Mouse (Mus musculus): Measurements from ENCODE around the gene Dync1li1. TPM values are rescaled to one million over a fixed set of nuclear protein-coding genes. Genes with fewer than 3 reads are reported as not detected.

Dync1li1 gene
- polyA plus RNA-seq, 1 experiment from 2014 or later = 94.0 TPM

- Histone ChIP-seq H3K36me3 (ENCODE audit: control insufficient read depth, insufficient read depth, low read length) (no peaks in the 10 kb centered on the region; the same call in 1 of the 2 replicates), H3K4me1 (ENCODE audit: control insufficient read depth, insufficient read depth, low read length) (no peaks in the 10 kb centered on the region), H3K9ac (ENCODE audit: low read length) (no peak overlapping the region), H3K9me3 (ENCODE audit: control insufficient read depth, low read length) (no peaks in the 10 kb centered on the region), H3K27ac (ENCODE audit: low read depth, low read length) (no peak overlapping the region), H3K4me2 (ENCODE audit: low read depth) (no peak overlapping the region), H3K27me3 (ENCODE audit: control insufficient read depth, insufficient read depth, low read length) (no peaks in the 10 kb centered on the region), H3K4me3 (ENCODE audit: low read depth, low read length) (no peak overlapping the region)
- DNase-seq (ENCODE audit: low spot score) = no peak
- no peak for ATAC-seq (ENCODE audit: insufficient read depth, low FRiP score, low TSS enrichment)
- WGBS = 93% methylated on average over 5 of the region's 5 CpGs
Measured at GRCm38 (mm10) chr9:114760353-114760752, 71.8 kb downstream of the Dync1li1 start.

- H3K4me1 ChIP-seq (ENCODE audit: control insufficient read depth, insufficient read depth, low read length) = no peaks in the 10 kb centered on the region
- no peaks in the 10 kb centered on the region for H3K9me3 ChIP-seq (ENCODE audit: control insufficient read depth, low read length)
- H3K27ac ChIP-seq (ENCODE audit: low read depth, low read length) = no peak overlapping the region
- H3K4me3 ChIP-seq (ENCODE audit: low read depth, low read length) = no peak overlapping the region
- no peak overlapping the region for H3K4me2 ChIP-seq (ENCODE audit: low read depth)
- DNase-seq (ENCODE audit: low spot score) (no peak), ATAC-seq (ENCODE audit: insufficient read depth, low FRiP score, low TSS enrichment) (no peak)
- H3K9ac ChIP-seq (ENCODE audit: low read length) = no peak overlapping the region
- H3K36me3 ChIP-seq (ENCODE audit: control insufficient read depth, insufficient read depth, low read length) = no peaks in the 10 kb centered on the region; the same call in 1 of the 2 replicates
- H3K27me3 ChIP-seq (ENCODE audit: control insufficient read depth, insufficient read depth, low read length) = no peaks in the 10 kb centered on the region
- 75% methylated on average over 11 of the region's 11 CpGs for WGBS
Measured at GRCm38 (mm10) chr9:114761848-114762247, 73.3 kb downstream of the Dync1li1 start.

GRCm38 (mm10) chr9:114763341-114763740 lies 74.8 kb downstream of the Dync1li1 start:
- Histone ChIP-seq H3K9me3 (ENCODE audit: control insufficient read depth, low read length) (no peaks in the 10 kb centered on the region), H3K9ac (ENCODE audit: low read length) (no peak overlapping the region), H3K4me3 (ENCODE audit: low read depth, low read length) (no peak overlapping the region), H3K27me3 (ENCODE audit: control insufficient read depth, insufficient read depth, low read length) (no peaks in the 10 kb centered on the region), H3K36me3 (ENCODE audit: control insufficient read depth, insufficient read depth, low read length) (no peaks in the 10 kb centered on the region; the same call in 1 of the 2 replicates), H3K4me1 (ENCODE audit: control insufficient read depth, insufficient read depth, low read length) (no peaks in the 10 kb centered on the region), H3K4me2 (ENCODE audit: low read depth) (no peak overlapping the region), H3K27ac (ENCODE audit: low read depth, low read length) (no peak overlapping the region)
- ATAC-seq (ENCODE audit: insufficient read depth, low FRiP score, low TSS enrichment) = no peak
- 66% methylated on average over 13 of the region's 13 CpGs for WGBS
- DNase-seq (ENCODE audit: low spot score) = peak; percentile 56

GRCm38 (mm10) chr9:114767030-114767429 lies 78.4 kb downstream of the Dync1li1 start:
- Histone ChIP-seq H3K4me2 (ENCODE audit: low read depth) (no peak overlapping the region), H3K27me3 (ENCODE audit: control insufficient read depth, insufficient read depth, low read length) (no peaks in the 10 kb centered on the region), H3K4me3 (ENCODE audit: low read depth, low read length) (no peak overlapping the region), H3K27ac (ENCODE audit: low read depth, low read length) (0 out of 2 replicates have a peak overlapping the region, but pooled peaks have one; percentile 14), H3K36me3 (ENCODE audit: control insufficient read depth, insufficient read depth, low read length) (no peaks in the 10 kb centered on the region; the same call in 1 of the 2 replicates), H3K4me1 (ENCODE audit: control insufficient read depth, insufficient read depth, low read length) (no peaks in the 10 kb centered on the region), H3K9me3 (ENCODE audit: control insufficient read depth, low read length) (no peaks in the 10 kb centered on the region), H3K9ac (ENCODE audit: low read length) (no peak overlapping the region)
- ATAC-seq (ENCODE audit: insufficient read depth, low FRiP score, low TSS enrichment) = no peak
- DNase-seq (ENCODE audit: low spot score) = no peak
- WGBS = 79% methylated on average over 13 of the region's 13 CpGs

- no peak for DNase-seq (ENCODE audit: low spot score)
- H3K27ac ChIP-seq (ENCODE audit: low read depth, low read length) = no peak overlapping the region
Measured at GRCm38 (mm10) chr9:114767507-114767906, 78.9 kb downstream of the Dync1li1 start.

GRCm38 (mm10) chr9:114768066-114768465 lies 79.5 kb downstream of the Dync1li1 start:
- ATAC-seq (ENCODE audit: insufficient read depth, low FRiP score, low TSS enrichment) (no peak), DNase-seq (ENCODE audit: low spot score) (no peak)
- H3K4me3 ChIP-seq (ENCODE audit: low read depth, low read length) = no peak overlapping the region
- 58% methylated on average over 10 of the region's 10 CpGs for WGBS
- H3K9me3 ChIP-seq (ENCODE audit: control insufficient read depth, low read length) = no peaks in the 10 kb centered on the region
- no peaks in the 10 kb centered on the region for H3K27me3 ChIP-seq (ENCODE audit: control insufficient read depth, insufficient read depth, low read length)
- no peak overlapping the region for H3K4me2 ChIP-seq (ENCODE audit: low read depth)
- H3K4me1 ChIP-seq (ENCODE audit: control insufficient read depth, insufficient read depth, low read length) = no peaks in the 10 kb centered on the region
- no peak overlapping the region for H3K9ac ChIP-seq (ENCODE audit: low read length)
- peaks cover 4% of the 10 kb centered on the region for H3K36me3 ChIP-seq (ENCODE audit: control insufficient read depth, insufficient read depth, low read length)
- H3K27ac ChIP-seq (ENCODE audit: low read depth, low read length) = no peak overlapping the region

More at GRCm38 (mm10) chr9:114767507-114767906, 78.9 kb downstream of the Dync1li1 start:
- ATAC-seq (ENCODE audit: insufficient read depth, low FRiP score, low TSS enrichment) = no peak
- 79% methylated on average over 2 of the region's 2 CpGs for WGBS
- Histone ChIP-seq H3K27me3 (ENCODE audit: control insufficient read depth, insufficient read depth, low read length) (no peaks in the 10 kb centered on the region), H3K4me3 (ENCODE audit: low read depth, low read length) (no peak overlapping the region), H3K4me2 (ENCODE audit: low read depth) (no peak overlapping the region), H3K36me3 (ENCODE audit: control insufficient read depth, insufficient read depth, low read length) (peaks cover 2% of the 10 kb centered on the region), H3K4me1 (ENCODE audit: control insufficient read depth, insufficient read depth, low read length) (no peaks in the 10 kb centered on the region), H3K9ac (ENCODE audit: low read length) (no peak overlapping the region), H3K9me3 (ENCODE audit: control insufficient read depth, low read length) (no peaks in the 10 kb centered on the region)

GRCm38 (mm10) chr9:114770224-114770623 lies 81.6 kb downstream of the Dync1li1 start:
- WGBS = 87% methylated on average over 4 of the region's 4 CpGs
- H3K9me3 ChIP-seq (ENCODE audit: control insufficient read depth, low read length) = no peaks in the 10 kb centered on the region
- DNase-seq (ENCODE audit: low spot score) (no peak), ATAC-seq (ENCODE audit: insufficient read depth, low FRiP score, low TSS enrichment) (no peak)
- no peak overlapping the region for H3K27ac ChIP-seq (ENCODE audit: low read depth, low read length)
- no peak overlapping the region for H3K4me2 ChIP-seq (ENCODE audit: low read depth)
- H3K36me3 ChIP-seq (ENCODE audit: control insufficient read depth, insufficient read depth, low read length) = peaks cover 4% of the 10 kb centered on the region
- H3K4me3 ChIP-seq (ENCODE audit: low read depth, low read length) = no peak overlapping the region
- no peaks in the 10 kb centered on the region for H3K4me1 ChIP-seq (ENCODE audit: control insufficient read depth, insufficient read depth, low read length)
- no peak overlapping the region for H3K9ac ChIP-seq (ENCODE audit: low read length)
- no peaks in the 10 kb centered on the region for H3K27me3 ChIP-seq (ENCODE audit: control insufficient read depth, insufficient read depth, low read length)

- Histone ChIP-seq H3K9me3 (ENCODE audit: control insufficient read depth, low read length) (no peaks in the 10 kb centered on the region), H3K27ac (ENCODE audit: low read depth, low read length) (no peak overlapping the region), H3K4me3 (ENCODE audit: low read depth, low read length) (no peak overlapping the region), H3K36me3 (ENCODE audit: control insufficient read depth, insufficient read depth, low read length) (peaks cover 4% of the 10 kb centered on the region), H3K4me1 (ENCODE audit: control insufficient read depth, insufficient read depth, low read length) (no peaks in the 10 kb centered on the region), H3K27me3 (ENCODE audit: control insufficient read depth, insufficient read depth, low read length) (no peaks in the 10 kb centered on the region), H3K9ac (ENCODE audit: low read length) (no peak overlapping the region), H3K4me2 (ENCODE audit: low read depth) (no peak overlapping the region)
- ATAC-seq (ENCODE audit: insufficient read depth, low FRiP score, low TSS enrichment) = no peak
- no peak for DNase-seq (ENCODE audit: low spot score)
- WGBS = 88% methylated on average over 7 of the region's 7 CpGs
Measured at GRCm38 (mm10) chr9:114771565-114771964, 83.0 kb downstream of the Dync1li1 start.

Measured in neural tube, embryonic 11.5 days (tissue).